Mouse (Mus musculus): ENCODE measurements at regions not wholly inside any gene's neighbourhood (a gene's known extent, or its start where the extent isn't known, plus 50 kb on each side); places are given as distances from the start of the nearest gene placed in this dataset.

- Histone ChIP-seq H3K4me3 (no peak overlapping the region), H3K9ac (no peak overlapping the region), H3K27ac (no peak overlapping the region), H3K36me3 (no peaks in the 10 kb centered on the region), H3K4me2 (no peak overlapping the region), H3K9me3 (no peaks in the 10 kb centered on the region), H3K4me1 (replicated peaks) (peaks cover 10% of the 10 kb centered on the region), H3K27me3 (no peaks in the 10 kb centered on the region)
- no peak for ATAC-seq (ENCODE audit: low FRiP score)
- 93% methylated on average over 6 of the region's 6 CpGs for WGBS
These were observed 137.5 kb upstream of the Arg1 start for GRCm38 (mm10) chr10:25064701-25065362.

GRCm38 (mm10) chr10:25061402-25062055 is 134.2 kb upstream of the Arg1 start:
- no peaks in the 10 kb centered on the region for H3K4me1 ChIP-seq (replicated peaks)
- H3K27ac ChIP-seq: no peak overlapping the region
- no peak overlapping the region for H3K4me2 ChIP-seq
- WGBS: 50% methylated on average over 13 of the region's 13 CpGs
- no peaks in the 10 kb centered on the region for H3K9me3 ChIP-seq
- H3K36me3 ChIP-seq: no peaks in the 10 kb centered on the region
- H3K4me3 ChIP-seq: no peak overlapping the region
- H3K9ac ChIP-seq: no peak overlapping the region
- H3K27me3 ChIP-seq: no peaks in the 10 kb centered on the region
- no peak for ATAC-seq (ENCODE audit: low FRiP score)

GRCm38 (mm10) chr10:25058694-25059093 is 131.4 kb upstream of the Arg1 start:
- no peak overlapping the region for H3K27ac ChIP-seq
- no peak overlapping the region for H3K9ac ChIP-seq
- H3K4me3 ChIP-seq: no peak overlapping the region
- no peaks in the 10 kb centered on the region for H3K36me3 ChIP-seq
- 87% methylated on average over 11 of the region's 11 CpGs for WGBS
- no peak for ATAC-seq (ENCODE audit: low FRiP score)
- H3K27me3 ChIP-seq: no peaks in the 10 kb centered on the region
- H3K4me1 ChIP-seq (replicated peaks): no peaks in the 10 kb centered on the region
- H3K9me3 ChIP-seq: no peaks in the 10 kb centered on the region
- H3K4me2 ChIP-seq: no peak overlapping the region

GRCm38 (mm10) chr10:25051998-25052397 is 124.7 kb upstream of the Arg1 start:
- H3K27me3 ChIP-seq: no peaks in the 10 kb centered on the region
- no peaks in the 10 kb centered on the region for H3K4me1 ChIP-seq (replicated peaks)
- ATAC-seq (ENCODE audit: low FRiP score): no peak
- no peaks in the 10 kb centered on the region for H3K36me3 ChIP-seq
- no peak overlapping the region for H3K9ac ChIP-seq
- H3K27ac ChIP-seq: no peak overlapping the region
- WGBS: 74% methylated on average over 3 of the region's 3 CpGs
- H3K9me3 ChIP-seq: 0 out of 2 replicates have a peak, but pooled peaks cover 6% of the 10 kb centered on the region
- no peak overlapping the region for H3K4me2 ChIP-seq
- no peak overlapping the region for H3K4me3 ChIP-seq

- H3K36me3 ChIP-seq: no peaks in the 10 kb centered on the region
- WGBS: 80% methylated on average over 5 of the region's 5 CpGs
These were observed 124.1 kb upstream of the Arg1 start for GRCm38 (mm10) chr10:25051368-25051874.

GRCm38 (mm10) chr10:25041221-25041620 is 113.9 kb upstream of the Arg1 start:
- no peaks in the 10 kb centered on the region for H3K4me1 ChIP-seq (replicated peaks)
- WGBS: 95% methylated on average over 4 of the region's 4 CpGs
- ATAC-seq (ENCODE audit: low FRiP score): no peak
- no peak overlapping the region for H3K4me2 ChIP-seq
- no peak overlapping the region for H3K9ac ChIP-seq
- H3K4me3 ChIP-seq: no peak overlapping the region
- H3K27me3 ChIP-seq: no peaks in the 10 kb centered on the region
- no peaks in the 10 kb centered on the region for H3K36me3 ChIP-seq
- no peaks in the 10 kb centered on the region for H3K9me3 ChIP-seq
- H3K27ac ChIP-seq: no peak overlapping the region

More at GRCm38 (mm10) chr10:25051368-25051874, 124.1 kb upstream of the Arg1 start:
- Histone ChIP-seq H3K9me3 (0 out of 2 replicates have a peak, but pooled peaks cover 6% of the 10 kb centered on the region), H3K9ac (no peak overlapping the region), H3K27ac (no peak overlapping the region), H3K4me1 (replicated peaks) (no peaks in the 10 kb centered on the region), H3K27me3 (no peaks in the 10 kb centered on the region), H3K4me3 (no peak overlapping the region), H3K4me2 (no peak overlapping the region)
- ATAC-seq (ENCODE audit: low FRiP score): no peak

GRCm38 (mm10) chr10:25039926-25040325 is 112.6 kb upstream of the Arg1 start:
- no peaks in the 10 kb centered on the region for H3K9me3 ChIP-seq
- no peaks in the 10 kb centered on the region for H3K27me3 ChIP-seq
- H3K36me3 ChIP-seq: no peaks in the 10 kb centered on the region
- H3K27ac ChIP-seq: no peak overlapping the region
- no peak overlapping the region for H3K4me3 ChIP-seq
- H3K4me2 ChIP-seq: no peak overlapping the region
- ATAC-seq (ENCODE audit: low FRiP score): no peak
- H3K9ac ChIP-seq: no peak overlapping the region
- no peaks in the 10 kb centered on the region for H3K4me1 ChIP-seq (replicated peaks)
- 94% methylated on average over 3 of the region's 3 CpGs for WGBS

GRCm38 (mm10) chr10:25036928-25037327 is 109.6 kb upstream of the Arg1 start:
- no peaks in the 10 kb centered on the region for H3K36me3 ChIP-seq
- H3K4me2 ChIP-seq: no peak overlapping the region
- H3K4me1 ChIP-seq (replicated peaks): no peaks in the 10 kb centered on the region
- WGBS: 80% methylated on average over 3 of the region's 3 CpGs
- H3K4me3 ChIP-seq: no peak overlapping the region
- H3K9ac ChIP-seq: no peak overlapping the region
- no peak overlapping the region for H3K27ac ChIP-seq
- no peak for ATAC-seq (ENCODE audit: low FRiP score)
- H3K9me3 ChIP-seq: no peaks in the 10 kb centered on the region
- no peaks in the 10 kb centered on the region for H3K27me3 ChIP-seq

GRCm38 (mm10) chr10:25035363-25035762 is 108.1 kb upstream of the Arg1 start:
- peak; percentile 22; the same call in 1 of the 2 replicates for ATAC-seq (ENCODE audit: low FRiP score)
- Histone ChIP-seq H3K4me2 (no peak overlapping the region), H3K36me3 (no peaks in the 10 kb centered on the region), H3K9ac (no peak overlapping the region), H3K27me3 (no peaks in the 10 kb centered on the region), H3K4me3 (no peak overlapping the region), H3K4me1 (replicated peaks) (no peaks in the 10 kb centered on the region), H3K27ac (no peak overlapping the region), H3K9me3 (no peaks in the 10 kb centered on the region)
- WGBS: 62% methylated on average over 6 of the region's 6 CpGs

- no peak overlapping the region for H3K4me3 ChIP-seq
- 94% methylated on average over 1 of the region's 1 CpGs for WGBS
- 0 out of 2 replicates have a peak, but pooled peaks cover 5% of the 10 kb centered on the region for H3K4me1 ChIP-seq (replicated peaks)
- no peak overlapping the region for H3K27ac ChIP-seq
- no peak overlapping the region for H3K4me2 ChIP-seq
- H3K9me3 ChIP-seq: no peaks in the 10 kb centered on the region; the same call in 1 of the 2 replicates
- no peaks in the 10 kb centered on the region for H3K27me3 ChIP-seq
- H3K9ac ChIP-seq: no peak overlapping the region
- no peaks in the 10 kb centered on the region for H3K36me3 ChIP-seq
- no peak for ATAC-seq (ENCODE audit: low FRiP score)
These were observed 105.3 kb upstream of the Arg1 start for GRCm38 (mm10) chr10:25032625-25033024.

- no peaks in the 10 kb centered on the region for H3K36me3 ChIP-seq
- no peak overlapping the region for H3K4me2 ChIP-seq
- H3K27me3 ChIP-seq: no peaks in the 10 kb centered on the region
- peaks cover 5% of the 10 kb centered on the region; the same call in 1 of the 2 replicates for H3K9me3 ChIP-seq
- H3K4me3 ChIP-seq: no peak overlapping the region
- H3K27ac ChIP-seq: no peak overlapping the region
- H3K9ac ChIP-seq: no peak overlapping the region
- 26% methylated on average over 6 of the region's 6 CpGs for WGBS
- no peak for ATAC-seq (ENCODE audit: low FRiP score)
- H3K4me1 ChIP-seq (replicated peaks): 0 out of 2 replicates have a peak, but pooled peaks cover 5% of the 10 kb centered on the region
These were observed 102.2 kb upstream of the Arg1 start for GRCm38 (mm10) chr10:25029387-25029915.

GRCm38 (mm10) chr10:25023601-25024157 is 96.4 kb upstream of the Arg1 start:
- Histone ChIP-seq H3K27me3 (no peaks in the 10 kb centered on the region), H3K4me2 (no peak overlapping the region), H3K4me1 (replicated peaks) (no peaks in the 10 kb centered on the region), H3K9me3 (peaks cover 8% of the 10 kb centered on the region; the same call in 1 of the 2 replicates), H3K9ac (no peak overlapping the region), H3K4me3 (no peak overlapping the region), H3K36me3 (no peaks in the 10 kb centered on the region), H3K27ac (no peak overlapping the region)
- WGBS: 62% methylated on average over 7 of the region's 7 CpGs
- ATAC-seq (ENCODE audit: low FRiP score): peak; percentile 78

Data from hindbrain, embryonic 13.5 days (tissue).